Mouse (Mus musculus) kidney, embryonic 16.5 days (tissue): ENCODE measurements around the gene Cd47. TPM values are rescaled to one million over a fixed set of nuclear protein-coding genes. Genes with fewer than 3 reads are reported as not detected.
A peak's percentile ranks its signal among the peaks of the same experiment; 100 is the strongest.

Experiments used
- ATAC-seq: fragments of 200-750 bp; cut with Nextera tagmentation; 2 replicates; pipeline ENCODE4 v1.8.0; 2017; ENCODE audit warnings: moderate TSS enrichment; ENCODE audit not compliant: low FRiP score, low TSS enrichment
- H3K27ac ChIP-seq: fragments of 300-500 bp; sonication (generic); 2 replicates; pipeline ENCODE4 v1.5.1; 2014; ENCODE audit warnings: low read length
- H3K27me3 ChIP-seq: fragments of 300-500 bp; sonication (generic); 2 replicates; pipeline ENCODE4 v1.6.1; 2014; ENCODE audit warnings: low read length, control low read depth, mixed read lengths; ENCODE audit not compliant: insufficient read depth
- H3K36me3 ChIP-seq: fragments of 300-500 bp; sonication (generic); 2 replicates; pipeline ENCODE4 v1.6.1; 2014; ENCODE audit warnings: low read length, control low read depth, mixed read lengths; ENCODE audit not compliant: insufficient read depth
- H3K4me1 ChIP-seq: fragments of 300-500 bp; sonication (generic); 2 replicates; pipeline ENCODE4 v1.6.1; 2014; ENCODE audit warnings: low read length, control low read depth, mixed read lengths; ENCODE audit not compliant: insufficient read depth
- H3K4me2 ChIP-seq: fragments of 300-500 bp; sonication (generic); replicated peaks from 2 replicates; pipeline ENCODE4 v1.6.1; 2014; ENCODE audit warnings: low read depth, low read length
- H3K4me3 ChIP-seq: fragments of 300-500 bp; sonication (generic); 2 replicates; pipeline ENCODE4 v1.5.1; 2014; ENCODE audit warnings: mild to moderate bottlenecking, low read length
- H3K9ac ChIP-seq: fragments of 300-500 bp; sonication (generic); replicated peaks from 2 replicates; pipeline ENCODE4 v1.6.1; 2014; ENCODE audit warnings: low read length
- H3K9me3 ChIP-seq: fragments of 300-500 bp; sonication (generic); 2 replicates; pipeline ENCODE4 v1.6.1; 2016; ENCODE audit warnings: low read length, control low read depth
- WGBS: fragments of 180-500 bp; shearing (Covaris S2); extraction: QIAGEN DNeasy Blood & Tissue Kit; methylation state at CpG from one replicate; pipeline ENCODE4 v1.1.7; 2014; 5-methylcytosine and 5-hydroxymethylcytosine counted together
- polyA plus RNA-seq: library from polyadenylated mRNA; unstranded; fragments of >200 nt; fragmentation: Nextera tagmentation; extraction: Ambion mirVana; gene quantifications from 2 replicates; pipeline ENCODE4 v1.2.1, GENCODE M21; 2015

The Cd47 gene
- polyA plus RNA-seq, 1 experiment from 2014 or later, result 78.0 TPM

- Histone ChIP-seq H3K9ac (peak overlapping the region; percentile 23; the same call in 1 of the 2 replicates), H3K27me3 (no peaks in the 10 kb centered on the region), H3K27ac (peak overlapping the region; percentile 2; the same call in 1 of the 2 replicates), H3K4me3 (peak overlapping the region; percentile 32), H3K4me2 (peak overlapping the region; percentile 52), H3K36me3 (no peaks in the 10 kb centered on the region), H3K9me3 (no peaks in the 10 kb centered on the region), H3K4me1 (peaks cover 13% of the 10 kb centered on the region)
- 2% methylated on average over 12 of the region's 12 CpGs for WGBS
- ATAC-seq, result peak; percentile 46
Measured at GRCm38 (mm10) chr16:49803932-49804461, 3.7 kb downstream of the Cd47 start.

- Histone ChIP-seq H3K27ac (no peak overlapping the region), H3K4me3 (no peak overlapping the region), H3K36me3 (no peaks in the 10 kb centered on the region), H3K9me3 (no peaks in the 10 kb centered on the region), H3K4me2 (no peak overlapping the region), H3K9ac (no peak overlapping the region), H3K27me3 (no peaks in the 10 kb centered on the region), H3K4me1 (peaks cover 13% of the 10 kb centered on the region)
- WGBS, result 82% methylated on average over 10 of the region's 10 CpGs
- ATAC-seq, result no peak
Measured at GRCm38 (mm10) chr16:49806920-49807319, 6.6 kb downstream of the Cd47 start.

- WGBS, result 67% methylated on average over 7 of the region's 7 CpGs
- Histone ChIP-seq H3K4me3 (no peak overlapping the region), H3K27me3 (no peaks in the 10 kb centered on the region), H3K4me2 (no peak overlapping the region), H3K9ac (no peak overlapping the region), H3K9me3 (no peaks in the 10 kb centered on the region), H3K27ac (no peak overlapping the region), H3K36me3 (no peaks in the 10 kb centered on the region), H3K4me1 (peaks cover 13% of the 10 kb centered on the region)
- no peak for ATAC-seq
Measured at GRCm38 (mm10) chr16:49807419-49807841, 7.1 kb downstream of the Cd47 start.

GRCm38 (mm10) chr16:49807862-49808430, 7.6 kb downstream of the Cd47 start:
- H3K4me3 ChIP-seq, result no peak overlapping the region
- no peak overlapping the region for H3K27ac ChIP-seq
- no peaks in the 10 kb centered on the region for H3K9me3 ChIP-seq
- H3K27me3 ChIP-seq, result no peaks in the 10 kb centered on the region
- H3K4me2 ChIP-seq, result no peak overlapping the region
- H3K36me3 ChIP-seq, result no peaks in the 10 kb centered on the region
- no peak overlapping the region for H3K9ac ChIP-seq
- 86% methylated on average over 18 of the region's 18 CpGs for WGBS
- ATAC-seq, result no peak
- H3K4me1 ChIP-seq, result peaks cover 13% of the 10 kb centered on the region

GRCm38 (mm10) chr16:49811897-49812296, 11.6 kb downstream of the Cd47 start:
- 88% methylated on average over 2 of the region's 2 CpGs for WGBS
- H3K9ac ChIP-seq, result no peak overlapping the region
- no peak overlapping the region for H3K4me3 ChIP-seq
- H3K4me1 ChIP-seq, result no peaks in the 10 kb centered on the region
- H3K9me3 ChIP-seq, result no peaks in the 10 kb centered on the region
- H3K36me3 ChIP-seq, result no peaks in the 10 kb centered on the region
- ATAC-seq, result no peak
- no peak overlapping the region for H3K27ac ChIP-seq
- no peaks in the 10 kb centered on the region for H3K27me3 ChIP-seq
- no peak overlapping the region for H3K4me2 ChIP-seq

GRCm38 (mm10) chr16:49812821-49813616, 12.7 kb downstream of the Cd47 start:
- Histone ChIP-seq H3K4me2 (no peak overlapping the region), H3K9me3 (no peaks in the 10 kb centered on the region), H3K4me1 (no peaks in the 10 kb centered on the region), H3K9ac (no peak overlapping the region), H3K27me3 (no peaks in the 10 kb centered on the region), H3K27ac (no peak overlapping the region), H3K4me3 (no peak overlapping the region), H3K36me3 (no peaks in the 10 kb centered on the region)
- no peak for ATAC-seq
- 67% methylated on average over 10 of the region's 10 CpGs for WGBS

- Histone ChIP-seq H3K4me1 (no peaks in the 10 kb centered on the region), H3K4me2 (no peak overlapping the region), H3K27me3 (no peaks in the 10 kb centered on the region), H3K9ac (no peak overlapping the region), H3K9me3 (no peaks in the 10 kb centered on the region), H3K36me3 (no peaks in the 10 kb centered on the region), H3K4me3 (no peak overlapping the region), H3K27ac (no peak overlapping the region)
- peak; percentile 92 for ATAC-seq
- WGBS, result 52% methylated on average over 4 of the region's 4 CpGs
Measured at GRCm38 (mm10) chr16:49814419-49814818, 14.1 kb downstream of the Cd47 start.

GRCm38 (mm10) chr16:49816889-49817288, 16.6 kb downstream of the Cd47 start:
- Histone ChIP-seq H3K4me3 (no peak overlapping the region), H3K27ac (no peak overlapping the region), H3K9ac (no peak overlapping the region), H3K27me3 (no peaks in the 10 kb centered on the region), H3K36me3 (no peaks in the 10 kb centered on the region), H3K4me1 (no peaks in the 10 kb centered on the region), H3K9me3 (no peaks in the 10 kb centered on the region), H3K4me2 (no peak overlapping the region)
- WGBS, result 98% methylated on average over 3 of the region's 3 CpGs
- ATAC-seq, result no peak

GRCm38 (mm10) chr16:49818146-49818545, 17.8 kb downstream of the Cd47 start:
- H3K4me3 ChIP-seq, result no peak overlapping the region
- no peak overlapping the region for H3K4me2 ChIP-seq
- H3K27me3 ChIP-seq, result no peaks in the 10 kb centered on the region
- no peak overlapping the region for H3K9ac ChIP-seq
- H3K27ac ChIP-seq, result no peak overlapping the region
- 79% methylated on average over 5 of the region's 5 CpGs for WGBS
- no peaks in the 10 kb centered on the region for H3K36me3 ChIP-seq
- H3K4me1 ChIP-seq, result no peaks in the 10 kb centered on the region
- H3K9me3 ChIP-seq, result no peaks in the 10 kb centered on the region
- no peak for ATAC-seq

GRCm38 (mm10) chr16:49818627-49819026, 18.3 kb downstream of the Cd47 start:
- H3K9me3 ChIP-seq, result no peaks in the 10 kb centered on the region
- H3K36me3 ChIP-seq, result no peaks in the 10 kb centered on the region
- H3K4me1 ChIP-seq, result no peaks in the 10 kb centered on the region
- H3K27ac ChIP-seq, result no peak overlapping the region
- no peak for ATAC-seq
- WGBS, result 81% methylated on average over 6 of the region's 6 CpGs
- H3K9ac ChIP-seq, result no peak overlapping the region
- no peak overlapping the region for H3K4me3 ChIP-seq
- no peak overlapping the region for H3K4me2 ChIP-seq
- no peaks in the 10 kb centered on the region for H3K27me3 ChIP-seq
